Mouse (Mus musculus) heart, embryonic 16.5 days (tissue): Measurements from ENCODE around the gene Ints14. TPM values are rescaled to one million over a fixed set of nuclear protein-coding genes. Genes with fewer than 3 reads are reported as not detected.

Experiments
- ATAC-seq: fragments of 200-750 bp; cut with Nextera tagmentation; replicated peaks from 2 replicates; pipeline ENCODE4 v1.8.0; 2017; ENCODE audit warnings: moderate number of reproducible peaks; ENCODE audit not compliant: insufficient read depth, low FRiP score; ENCODE audit errors: extremely low read depth
- H3K27ac ChIP-seq: fragments of 300-500 bp; sonication (generic); 2 replicates; pipeline ENCODE4 v1.5.1; 2014; ENCODE audit warnings: mild to moderate bottlenecking, low read length, control low read depth, moderate library complexity
- H3K27me3 ChIP-seq: fragments of 300-500 bp; sonication (generic); 2 replicates; pipeline ENCODE4 v1.6.1; 2014; ENCODE audit warnings: low read length, mixed read lengths; ENCODE audit not compliant: control insufficient read depth, insufficient read depth
- H3K36me3 ChIP-seq: fragments of 300-500 bp; sonication (generic); 2 replicates; pipeline ENCODE4 v1.6.1; 2014; ENCODE audit not compliant: control insufficient read depth, insufficient read depth
- H3K4me1 ChIP-seq: fragments of 300-500 bp; sonication (generic); 2 replicates; pipeline ENCODE4 v1.6.1; 2014; ENCODE audit warnings: low read length, mixed read lengths; ENCODE audit not compliant: control insufficient read depth, insufficient read depth
- H3K4me2 ChIP-seq: fragments of 300-500 bp; sonication (generic); 2 replicates; pipeline ENCODE4 v1.6.1; 2014; ENCODE audit warnings: low read depth, mild to moderate bottlenecking, control low read depth, low read length
- H3K4me3 ChIP-seq: fragments of 300-500 bp; sonication (generic); 2 replicates; pipeline ENCODE4 v1.5.1; 2014; ENCODE audit warnings: mild to moderate bottlenecking, control low read depth, low read length
- H3K9ac ChIP-seq: fragments of 300-500 bp; sonication (generic); 2 replicates; pipeline ENCODE4 v1.6.1; 2014; ENCODE audit warnings: low read length, control low read depth
- H3K9me3 ChIP-seq: fragments of 300-500 bp; sonication (generic); replicated peaks from 2 replicates; pipeline ENCODE4 v1.6.1; 2016; ENCODE audit warnings: low read length; ENCODE audit not compliant: control insufficient read depth
- WGBS: fragments of 180-500 bp; shearing (Covaris S2); extraction: QIAGEN DNeasy Blood & Tissue Kit; methylation state at CpG from one replicate; pipeline ENCODE4 v1.1.7; 2014; 5-methylcytosine and 5-hydroxymethylcytosine counted together
- polyA plus RNA-seq: library from polyadenylated mRNA; unstranded; fragments of >200 nt; fragmentation: Nextera tagmentation; extraction: Ambion mirVana; gene quantifications from 2 replicates; pipeline ENCODE4 v1.2.1, GENCODE M21; 2015

Ints14 gene
- 36.0 and 38.8 TPM in 2 replicates for polyA plus RNA-seq

DNA sequence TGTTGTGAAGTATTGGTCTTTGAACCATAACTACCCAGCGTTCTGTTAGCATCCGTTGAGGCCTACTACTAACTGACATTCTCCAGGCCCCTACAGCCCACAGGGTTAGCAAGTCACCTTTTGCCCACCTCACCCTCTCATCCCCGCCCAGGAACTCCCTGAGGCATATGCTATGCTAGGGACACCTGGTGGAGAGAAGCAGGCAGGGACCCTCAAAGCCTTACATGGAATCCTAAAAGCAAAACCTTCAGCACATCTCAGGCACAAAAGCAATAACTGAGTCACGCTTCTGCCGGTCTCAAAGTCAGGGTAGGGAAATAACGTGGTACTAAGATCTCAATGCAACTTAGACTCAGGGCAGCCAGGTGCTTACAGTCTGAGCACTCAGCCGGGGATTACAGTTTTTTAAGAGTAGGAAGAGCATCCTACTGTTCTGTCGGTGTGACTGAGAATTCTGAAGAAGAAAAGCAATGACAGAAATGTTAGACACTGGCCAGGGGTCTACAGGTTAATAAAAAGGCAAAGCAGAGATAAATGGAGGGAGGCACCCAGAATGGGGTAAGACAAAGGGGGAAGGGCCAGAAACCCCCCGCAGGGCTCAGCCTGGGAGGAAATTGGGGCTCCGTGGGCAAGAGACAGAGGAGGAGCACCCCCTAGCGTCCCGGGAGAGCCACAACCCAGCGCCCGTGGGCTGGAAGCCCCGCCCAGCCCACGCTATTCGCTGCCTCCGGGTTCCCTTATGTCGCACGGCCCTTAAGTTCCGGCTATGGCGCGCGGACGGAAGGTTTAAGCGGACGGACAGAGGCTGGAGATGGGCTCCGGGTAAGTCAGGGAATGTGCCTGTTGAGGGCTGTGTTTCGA, at the start of gene Ints14:
Gene Ints14 (plus strand): TSS at position 789 of the 861 bp plus-strand sequence.
- 5% methylated on average over 29 of the region's 29 CpGs for WGBS
- H3K9me3 ChIP-seq, result no peaks in the 10 kb centered on the region
- peak within 1 kb of the TSS; percentile 88 for H3K27ac ChIP-seq
- peak within 1 kb of the TSS; percentile 71 for H3K4me3 ChIP-seq
- peaks cover 15% of the 10 kb centered on the region for H3K36me3 ChIP-seq
- peak; percentile 96 for ATAC-seq
- H3K9ac ChIP-seq, result peak within 1 kb of the TSS; percentile 86
- no peaks in the 10 kb centered on the region for H3K27me3 ChIP-seq
- H3K4me2 ChIP-seq, result peak within 1 kb of the TSS; percentile 72
- peaks cover 10% of the 10 kb centered on the region for H3K4me1 ChIP-seq

DNA sequence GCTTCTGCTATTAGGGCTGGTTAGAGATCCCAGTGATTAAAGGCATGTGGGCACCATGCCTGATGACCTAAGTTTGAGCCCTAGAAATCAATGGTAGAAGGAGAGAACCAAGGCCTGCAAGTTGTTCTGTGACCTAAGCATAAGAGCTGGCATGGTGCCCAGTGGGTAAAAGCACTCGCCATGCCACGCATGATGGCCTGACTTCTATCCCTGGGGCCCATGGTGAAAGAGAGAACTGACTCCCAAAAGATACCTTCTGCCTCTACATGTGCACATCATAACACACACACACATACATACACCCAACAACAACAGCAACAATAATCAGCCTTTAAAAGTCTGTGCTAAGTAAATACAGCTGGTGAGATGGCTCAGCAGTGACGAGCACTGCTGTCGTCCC, 47.3 kb upstream of the Ints14 start:
- H3K36me3 ChIP-seq, result peaks cover 12% of the 10 kb centered on the region
- 87% methylated on average over 4 of the region's 4 CpGs for WGBS
- no peaks in the 10 kb centered on the region for H3K4me1 ChIP-seq
- no peaks in the 10 kb centered on the region for H3K27me3 ChIP-seq
- H3K4me3 ChIP-seq, result no peak overlapping the region
- no peak overlapping the region for H3K27ac ChIP-seq
- no peak overlapping the region for H3K9ac ChIP-seq
- H3K4me2 ChIP-seq, result no peak overlapping the region
- ATAC-seq, result no peak
- H3K9me3 ChIP-seq, result peaks cover 3% of the 10 kb centered on the region; the same call in 1 of the 2 replicates

DNA sequence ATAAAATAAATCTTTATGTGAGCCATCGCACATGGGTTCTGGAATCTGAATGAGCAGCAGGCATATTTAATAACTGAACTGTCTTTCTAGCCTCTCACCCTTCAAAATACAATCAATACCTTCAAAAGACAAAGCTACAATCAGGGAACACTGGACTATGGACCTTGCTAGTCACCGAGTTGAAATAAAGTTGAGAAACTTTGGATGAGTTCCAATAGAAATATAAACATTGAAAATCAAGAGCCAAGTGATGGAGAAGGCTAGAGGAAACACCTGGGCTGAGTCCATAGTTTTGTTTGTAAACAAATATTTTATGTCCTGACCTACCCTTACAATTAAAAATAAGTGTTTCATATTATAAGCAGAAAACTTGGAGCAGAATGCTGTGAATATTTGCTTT, 46.7 kb upstream of the Ints14 start:
- no peak for ATAC-seq
- H3K27me3 ChIP-seq, result no peaks in the 10 kb centered on the region
- no peak overlapping the region for H3K27ac ChIP-seq
- H3K36me3 ChIP-seq, result peaks cover 12% of the 10 kb centered on the region
- no peak overlapping the region for H3K4me3 ChIP-seq
- peaks cover 3% of the 10 kb centered on the region; the same call in 1 of the 2 replicates for H3K9me3 ChIP-seq
- no peaks in the 10 kb centered on the region for H3K4me1 ChIP-seq
- H3K4me2 ChIP-seq, result no peak overlapping the region
- H3K9ac ChIP-seq, result no peak overlapping the region
- WGBS, result 78% methylated on average over 2 of the region's 2 CpGs

DNA sequence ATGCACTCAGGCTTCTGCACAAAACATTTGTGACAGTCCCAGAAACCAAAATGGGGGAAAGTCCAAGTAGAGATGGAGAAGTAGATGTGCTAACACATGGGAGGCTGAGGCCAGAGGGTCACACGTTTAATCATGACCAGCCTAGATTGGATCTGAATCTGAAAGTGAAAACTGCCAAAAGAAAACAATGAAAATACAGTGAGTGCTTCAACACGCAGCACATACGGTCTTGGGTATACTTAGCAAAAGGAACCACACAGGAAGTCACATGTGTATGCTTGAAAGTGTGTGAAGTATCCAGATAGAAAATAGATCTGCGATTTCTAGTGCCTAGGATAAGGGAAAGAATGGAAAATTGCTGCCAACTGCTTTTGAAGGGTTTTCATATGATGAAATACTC, 46.1 kb upstream of the Ints14 start:
- Histone ChIP-seq H3K27ac (no peak overlapping the region), H3K9ac (no peak overlapping the region), H3K4me1 (no peaks in the 10 kb centered on the region), H3K27me3 (no peaks in the 10 kb centered on the region), H3K4me2 (no peak overlapping the region), H3K36me3 (peaks cover 12% of the 10 kb centered on the region), H3K9me3 (peaks cover 3% of the 10 kb centered on the region; the same call in 1 of the 2 replicates), H3K4me3 (no peak overlapping the region)
- 66% methylated on average over 4 of the region's 4 CpGs for WGBS
- no peak for ATAC-seq

DNA sequence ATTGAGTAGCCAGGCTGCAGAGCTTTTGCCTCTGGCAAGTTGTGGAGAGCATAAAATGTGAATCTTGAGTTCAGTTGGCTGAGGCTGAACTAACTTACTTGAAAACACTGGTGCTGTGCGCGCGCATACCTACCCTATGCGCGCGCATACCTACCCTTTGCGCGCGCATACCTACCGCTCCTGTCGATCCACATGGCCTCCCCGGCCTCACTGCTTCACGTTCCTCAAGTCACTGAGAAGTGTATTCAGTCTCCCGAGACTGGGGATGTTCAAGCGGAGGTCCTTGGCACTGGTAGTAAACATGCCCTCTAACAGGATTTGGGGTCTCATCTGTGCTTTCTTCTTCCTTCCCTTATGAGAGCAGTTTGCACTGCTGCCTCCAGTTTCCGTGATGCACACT, 42.1 kb upstream of the Ints14 start:
- H3K27ac ChIP-seq, result no peak overlapping the region
- 36% methylated on average over 16 of the region's 16 CpGs for WGBS
- H3K9ac ChIP-seq, result peak overlapping the region; percentile 64
- H3K4me1 ChIP-seq, result no peaks in the 10 kb centered on the region
- no peak; the same call in 1 of the 2 replicates for ATAC-seq
- peak overlapping the region; percentile 51 for H3K4me3 ChIP-seq
- peaks cover 4% of the 10 kb centered on the region for H3K36me3 ChIP-seq
- H3K4me2 ChIP-seq, result peak overlapping the region; percentile 63
- H3K27me3 ChIP-seq, result no peaks in the 10 kb centered on the region
- peaks cover 2% of the 10 kb centered on the region; the same call in 1 of the 2 replicates for H3K9me3 ChIP-seq

DNA sequence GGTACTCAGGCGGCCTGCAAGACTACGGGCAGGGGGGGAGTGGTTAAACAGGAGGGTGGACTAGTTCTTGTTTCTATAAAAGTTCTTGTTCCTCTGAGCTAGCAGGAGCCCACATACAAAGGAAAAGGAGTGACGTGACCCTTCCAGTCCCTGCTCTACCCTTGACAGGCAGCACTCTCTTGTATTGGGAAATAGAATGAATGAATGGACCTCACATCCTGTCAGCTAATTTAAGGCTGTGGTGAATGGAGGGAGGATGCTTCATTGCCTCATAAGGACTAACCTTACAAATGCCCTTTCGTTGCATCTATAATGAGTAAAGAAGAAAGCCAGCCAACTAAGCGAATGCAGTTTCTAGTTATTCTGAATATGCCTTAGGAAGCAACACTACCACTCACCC, 34.9 kb upstream of the Ints14 start:
- Histone ChIP-seq H3K36me3 (no peaks in the 10 kb centered on the region), H3K27me3 (no peaks in the 10 kb centered on the region), H3K9ac (no peak overlapping the region), H3K4me3 (no peak overlapping the region), H3K27ac (peak overlapping the region; percentile 94), H3K4me1 (peaks cover 18% of the 10 kb centered on the region), H3K4me2 (no peak overlapping the region), H3K9me3 (no peaks in the 10 kb centered on the region)
- 71% methylated on average over 5 of the region's 5 CpGs for WGBS
- ATAC-seq, result no peak

DNA sequence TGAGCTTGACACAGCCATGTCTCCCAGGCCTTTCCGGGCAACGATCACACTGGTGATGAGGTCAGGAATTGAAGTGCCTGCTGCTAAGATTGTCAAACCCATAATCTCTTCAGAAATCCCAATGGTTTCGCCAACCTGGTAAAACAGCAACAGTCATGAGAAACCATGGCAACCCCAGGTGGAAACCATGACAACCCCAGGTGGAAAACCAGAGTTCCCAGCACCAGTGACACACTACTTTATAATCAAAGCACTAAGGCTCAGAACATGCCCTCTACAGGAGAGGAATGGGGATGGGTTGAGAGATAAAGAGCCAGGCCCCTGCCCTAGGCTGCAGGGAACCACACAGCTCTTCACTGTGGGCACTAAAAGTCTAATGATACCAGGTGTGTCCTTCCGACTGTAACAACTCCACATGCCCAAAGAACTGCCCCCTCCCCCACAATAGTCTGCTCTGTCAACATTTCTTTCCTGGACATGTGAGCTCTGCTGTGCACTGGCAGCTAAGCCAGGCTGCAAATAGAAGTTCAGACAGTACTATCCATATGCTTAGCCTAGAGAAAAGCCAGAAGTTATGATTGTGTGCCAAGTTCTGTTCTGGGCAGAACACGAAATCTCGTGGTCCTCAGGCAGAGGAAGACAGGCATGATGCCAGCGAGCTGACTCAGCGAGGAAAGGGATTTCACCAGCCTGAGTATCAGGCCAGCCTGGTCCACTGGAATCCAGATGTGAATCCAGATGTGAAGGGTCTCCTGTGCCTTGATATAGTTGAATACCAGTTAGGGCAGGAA, 34.3 kb upstream of the Ints14 start:
- peak overlapping the region; percentile 23; the same call in 1 of the 2 replicates for H3K4me2 ChIP-seq

DNA sequence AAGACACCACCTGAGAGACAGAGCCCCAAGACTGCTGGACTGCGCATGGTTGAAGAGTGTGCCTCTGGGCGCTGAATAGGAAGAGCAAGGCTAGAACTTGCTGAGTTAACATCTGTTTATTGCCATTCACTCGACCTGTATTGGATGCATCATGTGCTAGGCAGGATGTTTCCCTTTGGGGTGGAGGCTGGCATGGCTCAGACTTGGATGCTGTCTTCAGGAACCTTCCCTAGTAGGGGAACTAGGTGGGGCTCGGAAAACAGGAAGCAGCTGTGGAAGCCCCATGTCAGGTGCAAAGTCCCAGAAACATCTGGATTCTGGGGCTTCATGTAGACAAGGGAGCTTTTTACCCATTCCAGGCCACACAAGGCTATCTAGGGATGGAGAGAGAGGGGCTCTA, 30.4 kb upstream of the Ints14 start:
- Histone ChIP-seq H3K4me1 (peaks cover 47% of the 10 kb centered on the region), H3K36me3 (no peaks in the 10 kb centered on the region), H3K27me3 (no peaks in the 10 kb centered on the region), H3K4me2 (no peak overlapping the region), H3K4me3 (no peak overlapping the region), H3K9me3 (no peaks in the 10 kb centered on the region), H3K9ac (no peak overlapping the region), H3K27ac (no peak overlapping the region)
- 67% methylated on average over 4 of the region's 4 CpGs for WGBS
- no peak for ATAC-seq

More for the DNA sequence above, 34.3 kb upstream of the Ints14 start:
- Histone ChIP-seq H3K27me3 (no peaks in the 10 kb centered on the region), H3K9me3 (no peaks in the 10 kb centered on the region), H3K4me3 (no peak overlapping the region), H3K27ac (peak overlapping the region; percentile 94), H3K4me1 (peaks cover 23% of the 10 kb centered on the region), H3K36me3 (no peaks in the 10 kb centered on the region), H3K9ac (no peak overlapping the region)
- 47% methylated on average over 8 of the region's 8 CpGs for WGBS
- peak; percentile 93 for ATAC-seq
